Mouse (Mus musculus): ENCODE data around the gene Fbxo11. TPM values are rescaled to one million over a fixed set of nuclear protein-coding genes. Genes with fewer than 3 reads are reported as not detected.

Gene Fbxo11
- polyA plus RNA-seq, 1 experiment from 2014 or later = 4.1 TPM

DNA sequence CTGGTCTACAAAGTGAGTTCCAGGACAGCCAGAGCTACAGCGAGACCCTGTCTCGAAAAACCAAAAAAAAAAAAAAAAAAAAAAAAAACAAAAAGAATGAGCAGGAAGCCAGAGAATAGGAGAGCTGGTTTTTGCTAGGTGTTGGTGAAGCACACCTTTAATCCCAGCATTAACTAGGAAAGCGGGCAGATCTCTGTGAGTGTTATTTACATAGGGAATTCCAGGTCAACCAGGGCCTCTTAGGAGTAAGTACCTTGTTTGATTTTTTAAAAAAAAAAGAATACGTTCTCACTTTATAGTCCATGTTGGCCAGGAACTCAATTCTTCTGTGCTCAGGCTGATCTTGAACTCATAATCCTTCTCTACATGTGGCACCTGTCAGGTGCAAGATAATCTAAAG lies 13.4 kb downstream of the Fbxo11 start:
- TF ChIP-seq CTCF (IDR thresholded peaks at IDR 0.05; ENCODE audit: low read depth) (no peak), EP300 (IDR thresholded peaks at IDR 0.05; ENCODE audit: low read depth) (no peak)
- H3K4me3 ChIP-seq (ENCODE audit: low read depth, low read length) = no peak overlapping the region
- no peaks in the 10 kb centered on the region for H3K36me3 ChIP-seq (replicated peaks; ENCODE audit: insufficient read depth, low read length)
- no peak overlapping the region for H3K4me2 ChIP-seq (ENCODE audit: low read depth, low read length)
- no peak overlapping the region for H3K27ac ChIP-seq (ENCODE audit: low read depth)
- no peaks in the 10 kb centered on the region for H3K27me3 ChIP-seq (ENCODE audit: insufficient read depth, low read length)
- no peak overlapping the region for H3K9ac ChIP-seq (replicated peaks)
- peaks cover 14% of the 10 kb centered on the region; the same call in 1 of the 2 replicates for H3K4me1 ChIP-seq (ENCODE audit: insufficient read depth)
- ATAC-seq (no peak), DNase-seq (no peak)
- H3K9me3 ChIP-seq (ENCODE audit: low read length) = no peaks in the 10 kb centered on the region
- WGBS (ENCODE audit: insufficient replicate concordance) = 85% methylated on average over 4 of the region's 4 CpGs

DNA sequence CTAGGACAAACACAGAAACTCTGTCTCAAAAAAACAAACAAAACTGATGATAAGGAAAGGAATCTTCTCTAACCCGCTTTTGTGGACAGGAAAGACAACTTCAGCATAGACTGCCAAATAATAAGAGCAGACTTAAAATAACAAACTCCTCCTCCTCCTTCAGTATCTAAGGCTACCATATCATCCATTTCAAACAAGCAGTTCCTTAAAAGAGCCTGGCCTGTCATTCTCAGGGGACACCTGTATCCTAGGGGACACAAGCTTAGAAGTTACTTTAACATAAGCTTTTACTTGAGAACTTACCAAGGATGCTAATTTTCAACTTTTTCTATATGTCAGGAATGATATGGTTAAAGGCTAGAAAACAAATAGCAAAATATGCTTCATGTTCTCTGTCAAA lies 14.2 kb downstream of the Fbxo11 start:
- ATAC-seq = no peak

DNA sequence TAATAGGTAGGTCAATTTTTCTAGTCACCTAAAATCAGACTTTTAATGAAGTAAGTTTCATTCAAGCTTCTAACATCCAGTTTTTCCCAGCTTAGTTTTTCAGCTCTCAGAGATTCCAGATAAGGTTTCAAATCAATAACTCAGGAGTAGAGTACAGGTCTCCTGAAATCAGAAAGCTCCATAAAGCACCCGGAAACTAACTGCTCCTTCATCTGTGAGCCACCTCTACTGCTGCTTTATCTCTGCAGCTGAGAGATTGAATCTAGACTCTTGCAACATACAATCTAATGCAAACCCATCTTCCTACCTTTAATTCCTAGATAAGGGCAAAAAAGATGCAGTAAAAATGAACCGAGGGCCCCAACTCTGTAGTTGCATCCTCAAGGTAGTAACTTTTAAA lies 14.8 kb downstream of the Fbxo11 start:
- Histone ChIP-seq H3K36me3 (replicated peaks; ENCODE audit: insufficient read depth, low read length) (no peaks in the 10 kb centered on the region), H3K4me1 (ENCODE audit: insufficient read depth) (peaks cover 14% of the 10 kb centered on the region; the same call in 1 of the 2 replicates), H3K27me3 (ENCODE audit: insufficient read depth, low read length) (no peaks in the 10 kb centered on the region), H3K9ac (replicated peaks) (no peak overlapping the region), H3K27ac (ENCODE audit: low read depth) (0 out of 2 replicates have a peak overlapping the region, but pooled peaks have one; percentile 36), H3K4me2 (ENCODE audit: low read depth, low read length) (peak overlapping the region; percentile 10; the same call in 1 of the 2 replicates), H3K4me3 (ENCODE audit: low read depth, low read length) (no peak overlapping the region), H3K9me3 (ENCODE audit: low read length) (no peaks in the 10 kb centered on the region)
- no peak for TF ChIP-seq EP300 (IDR thresholded peaks at IDR 0.05; ENCODE audit: low read depth)
- TF ChIP-seq CTCF (IDR thresholded peaks at IDR 0.05; ENCODE audit: low read depth) = no peak
- DNase-seq (no peak), ATAC-seq (no peak)
- 66% methylated on average over 2 of the region's 2 CpGs for WGBS (ENCODE audit: insufficient replicate concordance)

More for the DNA sequence above, 14.2 kb downstream of the Fbxo11 start:
- H3K36me3 ChIP-seq (replicated peaks; ENCODE audit: insufficient read depth, low read length) = no peaks in the 10 kb centered on the region
- 0 out of 2 replicates have a peak overlapping the region, but pooled peaks have one; percentile 36 for H3K27ac ChIP-seq (ENCODE audit: low read depth)
- H3K4me2 ChIP-seq (ENCODE audit: low read depth, low read length) = no peak overlapping the region
- H3K9me3 ChIP-seq (ENCODE audit: low read length) = no peaks in the 10 kb centered on the region
- peaks cover 14% of the 10 kb centered on the region; the same call in 1 of the 2 replicates for H3K4me1 ChIP-seq (ENCODE audit: insufficient read depth)
- no peak overlapping the region for H3K4me3 ChIP-seq (ENCODE audit: low read depth, low read length)
- no peak overlapping the region for H3K9ac ChIP-seq (replicated peaks)
- no peak for DNase-seq
- H3K27me3 ChIP-seq (ENCODE audit: insufficient read depth, low read length) = no peaks in the 10 kb centered on the region
- WGBS (ENCODE audit: insufficient replicate concordance) = 28% methylated on average over 1 of the region's 1 CpGs
- no peak for TF ChIP-seq CTCF (IDR thresholded peaks at IDR 0.05; ENCODE audit: low read depth)
- TF ChIP-seq EP300 (IDR thresholded peaks at IDR 0.05; ENCODE audit: low read depth) = no peak

DNA sequence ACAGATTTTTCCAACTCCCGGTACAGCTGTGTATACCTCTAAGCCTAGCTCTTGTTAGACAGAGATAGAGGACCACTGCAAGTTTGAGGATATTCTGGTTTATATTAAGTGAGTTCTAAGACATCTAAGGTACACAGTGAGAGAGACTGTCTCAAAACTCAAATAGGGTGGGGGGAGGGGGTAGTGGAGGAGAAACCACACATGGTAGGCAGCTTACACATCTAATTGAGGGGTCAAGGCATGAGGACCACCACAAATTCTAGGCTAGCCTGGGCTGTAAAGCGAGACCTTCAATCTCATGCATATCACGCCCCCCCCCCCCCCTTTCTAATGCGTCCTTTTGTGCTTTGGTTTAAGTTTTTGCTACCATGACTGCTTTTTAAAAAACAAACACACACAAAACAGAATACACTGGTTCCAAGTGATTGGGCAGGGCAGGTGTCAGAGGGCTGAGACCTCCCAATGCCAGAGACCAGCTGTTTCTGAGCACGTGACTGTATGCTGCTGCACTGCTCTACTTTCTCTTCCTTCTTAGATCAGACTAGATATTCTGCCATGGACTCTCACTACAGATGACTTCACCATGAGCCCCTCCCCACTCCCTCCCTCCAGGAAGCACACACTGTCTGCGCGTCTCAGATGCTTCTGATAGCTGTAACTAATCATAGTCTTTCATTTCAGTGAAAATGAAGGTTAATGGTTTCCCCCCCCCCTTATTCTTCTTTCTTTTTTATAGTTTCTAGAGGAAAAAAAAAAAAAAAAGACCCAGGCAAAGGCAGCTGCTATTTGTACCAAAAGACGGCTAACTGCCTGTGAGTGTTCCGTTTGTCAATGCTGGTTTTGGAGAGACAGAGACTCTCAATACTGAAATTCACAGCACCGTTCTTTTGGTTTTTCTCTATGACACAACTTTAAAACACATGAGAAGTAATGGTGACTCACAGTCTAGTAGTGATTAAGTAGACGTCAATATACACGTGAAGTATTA lies 22.7 kb downstream of the Fbxo11 start:
- Histone ChIP-seq H3K9ac (replicated peaks) (no peak overlapping the region), H3K36me3 (replicated peaks; ENCODE audit: insufficient read depth, low read length) (no peaks in the 10 kb centered on the region), H3K27me3 (ENCODE audit: insufficient read depth, low read length) (no peaks in the 10 kb centered on the region), H3K4me1 (ENCODE audit: insufficient read depth) (peaks cover 2% of the 10 kb centered on the region), H3K4me3 (ENCODE audit: low read depth, low read length) (peak overlapping the region; percentile 7; the same call in 1 of the 2 replicates), H3K4me2 (ENCODE audit: low read depth, low read length) (peak overlapping the region; percentile 53), H3K27ac (ENCODE audit: low read depth) (peak overlapping the region; percentile 16; the same call in 1 of the 2 replicates), H3K9me3 (ENCODE audit: low read length) (no peaks in the 10 kb centered on the region)
- no peak for TF ChIP-seq EP300 (IDR thresholded peaks at IDR 0.05; ENCODE audit: low read depth)
- no peak for TF ChIP-seq CTCF (IDR thresholded peaks at IDR 0.05; ENCODE audit: low read depth)
- peak; percentile 87 for ATAC-seq
- WGBS (ENCODE audit: insufficient replicate concordance) = 50% methylated on average over 12 of the region's 12 CpGs
- peak; percentile 37 for DNase-seq

DNA sequence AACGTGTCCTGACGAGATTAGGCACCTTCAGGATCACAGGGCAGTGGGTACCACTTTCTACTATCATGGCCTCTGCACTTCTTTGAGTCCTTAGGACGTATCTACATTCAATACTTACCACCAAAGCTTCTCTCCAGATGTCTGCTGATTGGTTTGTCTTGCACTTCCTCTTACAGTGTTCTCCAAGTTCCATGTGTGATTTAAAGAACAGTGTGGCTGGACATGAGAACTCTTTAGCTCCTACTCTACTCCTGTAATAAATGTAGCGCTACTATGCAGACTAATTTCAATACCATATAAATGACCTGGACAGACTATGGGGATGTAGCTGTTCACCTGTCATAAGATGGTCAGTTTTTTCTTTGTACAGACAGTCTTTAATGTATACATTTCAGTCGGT lies 24.3 kb downstream of the Fbxo11 start:
- DNase-seq (no peak), ATAC-seq (no peak)
- Histone ChIP-seq H3K4me3 (ENCODE audit: low read depth, low read length) (no peak overlapping the region), H3K27ac (ENCODE audit: low read depth) (no peak overlapping the region), H3K9ac (replicated peaks) (no peak overlapping the region), H3K9me3 (ENCODE audit: low read length) (no peaks in the 10 kb centered on the region), H3K4me2 (ENCODE audit: low read depth, low read length) (no peak overlapping the region), H3K36me3 (replicated peaks; ENCODE audit: insufficient read depth, low read length) (no peaks in the 10 kb centered on the region), H3K4me1 (ENCODE audit: insufficient read depth) (peaks cover 2% of the 10 kb centered on the region), H3K27me3 (ENCODE audit: insufficient read depth, low read length) (no peaks in the 10 kb centered on the region)
- WGBS (ENCODE audit: insufficient replicate concordance) = 67% methylated on average over 5 of the region's 5 CpGs
- TF ChIP-seq EP300 (IDR thresholded peaks at IDR 0.05; ENCODE audit: low read depth) = no peak
- no peak for TF ChIP-seq CTCF (IDR thresholded peaks at IDR 0.05; ENCODE audit: low read depth)

DNA sequence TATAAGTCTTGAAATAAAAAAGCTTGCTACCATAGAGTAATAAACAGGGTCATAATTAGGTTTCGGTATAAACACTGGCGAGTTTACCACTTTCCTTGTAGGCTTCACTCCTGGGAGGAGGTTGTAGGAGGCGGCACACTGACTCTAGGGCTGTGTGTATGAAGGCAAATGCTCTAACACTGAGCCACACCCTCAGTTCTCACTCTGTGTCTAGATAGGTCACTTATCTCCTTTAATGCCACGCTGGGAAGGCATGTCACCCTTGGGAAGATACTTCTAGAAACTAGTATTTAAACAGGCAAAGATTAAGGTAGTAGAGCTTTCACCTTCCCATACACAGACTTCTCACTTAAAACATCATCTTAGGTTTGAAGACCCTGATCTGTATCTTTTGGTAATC lies 30.7 kb downstream of the Fbxo11 start:
- DNase-seq (no peak), ATAC-seq (0 out of 2 replicates have a peak, but pooled peaks have one; percentile 43)
- 61% methylated on average over 4 of the region's 4 CpGs for WGBS (ENCODE audit: insufficient replicate concordance)
- peaks cover 17% of the 10 kb centered on the region for H3K4me1 ChIP-seq (ENCODE audit: insufficient read depth)
- H3K27me3 ChIP-seq (ENCODE audit: insufficient read depth, low read length) = no peaks in the 10 kb centered on the region
- H3K9me3 ChIP-seq (ENCODE audit: low read length) = no peaks in the 10 kb centered on the region
- no peak overlapping the region for H3K9ac ChIP-seq (replicated peaks)
- no peak for TF ChIP-seq CTCF (IDR thresholded peaks at IDR 0.05; ENCODE audit: low read depth)
- TF ChIP-seq EP300 (IDR thresholded peaks at IDR 0.05; ENCODE audit: low read depth) = no peak
- no peaks in the 10 kb centered on the region for H3K36me3 ChIP-seq (replicated peaks; ENCODE audit: insufficient read depth, low read length)
- no peak overlapping the region for H3K27ac ChIP-seq (ENCODE audit: low read depth)
- no peak overlapping the region for H3K4me3 ChIP-seq (ENCODE audit: low read depth, low read length)
- peak overlapping the region; percentile 7 for H3K4me2 ChIP-seq (ENCODE audit: low read depth, low read length)
